Mouse (Mus musculus) central nervous system, embryonic 18 days (tissue): Measurements from ENCODE around the gene Slc7a8. TPM values are rescaled to one million over a fixed set of nuclear protein-coding genes. Genes with fewer than 3 reads are reported as not detected.

Experiments
- polyA plus RNA-seq: library from polyadenylated mRNA; depleted of rRNA; stranded (reverse); fragments of >200 nt; gene quantifications from 2 replicates; pipeline ENCODE4 v1.2.3, GENCODE M21; 2012; rRNA removed

Slc7a8 gene
- 14.4 and 15.7 TPM in 2 replicates for polyA plus RNA-seq

GRCm38 (mm10) chr14:54781610-54782365, at the start of gene Slc7a8:
Gene Slc7a8 (minus strand): TSS chr14:54781946.

DNA sequence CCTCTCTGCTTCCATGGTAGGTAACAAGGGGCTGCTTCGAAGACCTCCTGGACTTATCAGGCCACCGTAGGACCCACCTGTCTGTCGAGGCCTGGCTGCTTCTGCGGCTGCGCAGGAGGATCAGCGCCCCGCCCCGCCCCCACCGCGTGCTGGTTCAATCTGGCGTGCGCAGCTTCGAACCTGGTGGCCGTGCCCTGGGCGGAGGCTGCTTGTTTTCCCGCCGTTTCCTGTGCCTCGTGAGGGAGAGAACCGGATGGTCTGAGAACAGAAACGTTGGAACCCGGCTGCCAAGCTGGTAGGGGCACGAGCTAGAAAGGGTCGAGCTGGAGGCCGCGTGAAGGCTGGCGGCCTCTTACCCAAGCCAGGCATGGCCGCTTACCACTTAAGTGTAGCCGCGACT, 32.2 kb upstream of the Slc7a8 start, which contains the start of gene Rnf212b:
TSS of gene Rnf212b (plus strand) at position 151 of the 400 bp plus-strand sequence.

DNA sequence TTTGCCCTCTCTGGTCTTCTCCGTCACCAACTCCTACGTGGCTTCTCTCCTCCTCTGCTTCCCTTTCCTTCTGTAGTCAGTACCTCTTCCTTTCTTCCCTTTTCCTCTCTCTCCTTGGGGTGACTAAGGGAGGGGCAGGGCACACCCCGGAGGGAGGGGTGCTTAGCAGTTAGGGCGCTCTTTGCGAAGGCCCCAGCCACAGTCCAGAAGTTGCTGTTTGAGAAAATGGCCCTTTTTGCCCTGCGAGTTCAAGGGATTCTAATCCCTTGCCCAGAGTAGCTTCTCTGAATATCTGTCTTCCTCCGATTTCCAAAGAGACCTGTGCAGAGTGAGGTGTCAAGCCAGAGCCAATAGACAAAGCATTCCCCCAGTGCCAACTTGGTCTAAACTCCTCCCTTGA, 69.7 kb downstream of the Slc7a8 start, which contains the start of gene Cebpe:
TSS of gene Cebpe (minus strand) at position 101 of the 400 bp plus-strand sequence.

GRCm38 (mm10) chr14:54698733-54699132, 83.0 kb downstream of the Slc7a8 start, which contains the start of gene Gm29776:
Gene Gm29776 (minus strand): TSS chr14:54698833.

GRCm38 (mm10) chr14:54686522-54687143, 95.1 kb downstream of the Slc7a8 start, which contains the start of gene Acin1:
Gene Acin1 (minus strand): TSS chr14:54686931.

GRCm38 (mm10) chr14:54686063-54686521, 95.7 kb downstream of the Slc7a8 start, which contains the start of gene 1700123O20Rik:
Gene 1700123O20Rik (plus strand): TSS chr14:54686216.

Other genes with a start within 250 kb of the Slc7a8 start
- 13.7 and 14.3 TPM in 2 replicates for gene Haus4, start 227.3 kb downstream of the Slc7a8 start, polyA plus RNA-seq
- 5.5 and 6.2 TPM in 2 replicates for gene Ajuba, start 204.4 kb downstream of the Slc7a8 start, polyA plus RNA-seq
- 8.3 TPM in 2 replicates for gene 4931414P19Rik, start 176.0 kb downstream of the Slc7a8 start, polyA plus RNA-seq
- gene Psmb5, start 163.9 kb downstream of the Slc7a8 start, polyA plus RNA-seq: 248 and 267 TPM in 2 replicates
- gene Psmb11, start 160.5 kb downstream of the Slc7a8 start, polyA plus RNA-seq: 0.04 and 0.06 TPM in 2 replicates
- gene Gm17606, start 141.0 kb downstream of the Slc7a8 start, polyA plus RNA-seq: not detected in 2 replicates
- gene Cdh24, start 140.6 kb downstream of the Slc7a8 start, polyA plus RNA-seq: 39.6 and 45.5 TPM in 2 replicates
- 63.9 and 64.6 TPM in 2 replicates for gene 1700123O20Rik, start 95.7 kb downstream of the Slc7a8 start, polyA plus RNA-seq
- 225 and 264 TPM in 2 replicates for gene Acin1, start 95.0 kb downstream of the Slc7a8 start, polyA plus RNA-seq
- 0.10 and 0.12 TPM in 2 replicates for gene Gm29776, start 83.1 kb downstream of the Slc7a8 start, polyA plus RNA-seq
- gene Cebpe, start 69.8 kb downstream of the Slc7a8 start, polyA plus RNA-seq: 0.06 and 0.11 TPM in 2 replicates
- 0.08 TPM in 1 of 2 replicates, not detected in the other for gene Rnf212b, start 32.2 kb upstream of the Slc7a8 start, polyA plus RNA-seq
- 6.2 and 8.5 TPM in 2 replicates for gene Homez, start 89.0 kb upstream of the Slc7a8 start, polyA plus RNA-seq
- gene Ppp1r3e, start 95.6 kb upstream of the Slc7a8 start, polyA plus RNA-seq: 25.1 and 26.0 TPM in 2 replicates
- 44.3 and 49.5 TPM in 2 replicates for gene Bcl2l2, start 101.4 kb upstream of the Slc7a8 start, polyA plus RNA-seq
- gene Gm20521, start 101.5 kb upstream of the Slc7a8 start, polyA plus RNA-seq: 0.26 and 0.39 TPM in 2 replicates
- 602 and 626 TPM in 2 replicates for gene Pabpn1, start 110.6 kb upstream of the Slc7a8 start, polyA plus RNA-seq
- 621 and 624 TPM in 2 replicates for gene Slc22a17, start 131.2 kb upstream of the Slc7a8 start, polyA plus RNA-seq
- gene Efs, start 144.2 kb upstream of the Slc7a8 start, polyA plus RNA-seq: 18.4 and 20.5 TPM in 2 replicates
- 0.17 and 0.33 TPM in 2 replicates for gene Il25, start 150.7 kb upstream of the Slc7a8 start, polyA plus RNA-seq
- 13.8 and 16.4 TPM in 2 replicates for gene Cmtm5, start 154.3 kb upstream of the Slc7a8 start, polyA plus RNA-seq
- 0.12 and 0.34 TPM in 2 replicates for gene Myh6, start 185.0 kb upstream of the Slc7a8 start, polyA plus RNA-seq
- not detected in 2 replicates for gene Gm17428, start 195.0 kb upstream of the Slc7a8 start, polyA plus RNA-seq
- 9.7 and 15.0 TPM in 2 replicates for gene Myh7, start 212.7 kb upstream of the Slc7a8 start, polyA plus RNA-seq
- gene Ngdn, start 233.5 kb upstream of the Slc7a8 start, polyA plus RNA-seq: 45.2 and 47.4 TPM in 2 replicates